Comparison of ENCODE assay signal across 1 mouse cellular context in the genomic region with DNA sequence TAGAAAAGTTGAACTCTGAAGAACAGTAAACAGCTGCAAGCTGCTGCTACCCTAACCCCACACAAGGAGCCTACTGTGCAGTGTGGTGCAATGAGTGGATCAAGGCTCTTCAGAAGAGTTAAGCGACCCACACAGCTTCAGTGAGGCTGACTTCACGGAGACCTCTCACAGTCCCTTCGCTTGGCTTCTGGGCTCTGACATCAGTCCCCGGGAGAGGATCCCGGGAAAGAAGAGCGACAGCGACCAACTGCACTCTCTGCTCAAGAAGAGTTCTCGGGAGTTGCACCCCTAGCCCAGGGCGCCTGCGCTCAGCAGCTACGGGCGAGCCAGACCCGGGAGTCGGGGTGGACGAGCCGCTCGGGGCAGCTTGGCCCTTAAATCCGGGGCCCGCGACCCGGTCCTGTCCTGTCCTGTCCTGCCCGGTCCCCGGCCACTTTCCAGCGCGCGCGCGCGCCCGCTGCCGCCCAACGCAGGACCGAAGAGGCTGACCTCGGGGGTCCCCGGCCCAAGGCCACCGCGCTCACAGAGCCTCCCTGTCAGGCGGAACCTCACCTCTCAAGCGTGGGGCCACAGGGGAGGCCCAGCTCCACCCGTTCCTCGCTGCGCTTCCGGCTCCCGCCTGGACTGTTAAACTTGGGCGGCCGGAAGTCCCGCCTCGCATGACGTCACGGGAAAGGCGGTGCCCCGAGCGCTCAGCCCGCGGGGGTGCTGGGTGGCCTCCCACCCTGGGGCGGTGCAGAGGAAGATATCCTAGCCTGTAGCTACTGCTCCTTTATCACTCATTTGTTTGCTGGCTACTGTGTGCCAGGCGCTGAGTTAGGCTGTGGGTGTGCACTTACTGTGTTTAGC.
TF ChIP-seq lines count a peak whose summit lies in the region.

A gene (minus strand): TSS at position 650 of the 849 bp plus-strand sequence.

TF ChIP-seq in CH12.LX, 34 proteins besides CTCF, POLR2A, EP300 and RAD21 (continued from another document):
- peak; percentile 78; the same call in 1 of the 2 replicates for TF ChIP-seq UBTF (IDR thresholded peaks at IDR 0.05; ENCODE audit: low read depth, low read length)
- peak; percentile 30; the same call in 1 of the 2 replicates for TF ChIP-seq BHLHE40 (IDR thresholded peaks at IDR 0.05; ENCODE audit: low read depth, low read length)
- peak; percentile 74; the same call in 1 of the 2 replicates for TF ChIP-seq IRF4 (IDR thresholded peaks at IDR 0.05; ENCODE audit: low read depth, low read length)
- TF ChIP-seq TCF12 (IDR thresholded peaks at IDR 0.05; ENCODE audit: low read depth, low read length): peak; percentile 90
- TF ChIP-seq ZMIZ1 (IDR thresholded peaks at IDR 0.05; ENCODE audit: low read depth, low read length): peak; percentile 93
- no peak for TF ChIP-seq GABPA (IDR thresholded peaks at IDR 0.05; ENCODE audit: insufficient replicate concordance, low read depth, low read length)
- peak; percentile 94 for TF ChIP-seq NELFE (IDR thresholded peaks at IDR 0.05; ENCODE audit: low read depth, low read length)
- no peak for TF ChIP-seq MAZ (IDR thresholded peaks at IDR 0.05; ENCODE audit: low read depth, low read length)
- TF ChIP-seq USF2 (conservative IDR thresholded peaks at IDR 0.05; ENCODE audit: low read depth, low read length): no peak
- peak; percentile 79 for TF ChIP-seq MXI1 (IDR thresholded peaks at IDR 0.05; ENCODE audit: low read depth, low read length)
- peak; percentile 93 for TF ChIP-seq ELF1 (IDR thresholded peaks at IDR 0.05; ENCODE audit: low read depth, low read length)
- peak; percentile 72; the same call in 1 of the 2 replicates for TF ChIP-seq MAX (IDR thresholded peaks at IDR 0.05; ENCODE audit: low read length)
- no peak for TF ChIP-seq CHD2 (IDR thresholded peaks at IDR 0.05; ENCODE audit: low read length)
- peak; percentile 44 for TF ChIP-seq NRF1 (IDR thresholded peaks at IDR 0.05; ENCODE audit: low read depth, low read length)
- TF ChIP-seq HCFC1 (IDR thresholded peaks at IDR 0.05; ENCODE audit: low read depth, low read length): peak; percentile 82
- TF ChIP-seq TBP (conservative IDR thresholded peaks at IDR 0.05; ENCODE audit: low read depth, low read length): peak; percentile 80
- peak; percentile 79; the same call in 1 of the 2 replicates for TF ChIP-seq POLR2AphosphoS2 (IDR thresholded peaks at IDR 0.05; ENCODE audit: low read depth, low read length)
- TF ChIP-seq ZC3H11A (IDR thresholded peaks at IDR 0.05; ENCODE audit: low read depth, low read length): no peak
- TF ChIP-seq KAT2A (IDR thresholded peaks at IDR 0.05; ENCODE audit: insufficient replicate concordance, low read length): 0 out of 2 replicates have a peak, but pooled peaks have one; percentile 72
- TF ChIP-seq ETS1 (conservative IDR thresholded peaks at IDR 0.05; ENCODE audit: low read depth, low read length): peak; percentile 15; the same call in 1 of the 2 replicates
- TF ChIP-seq MEF2A (IDR thresholded peaks at IDR 0.05; ENCODE audit: borderline replicate concordance, low read depth, low read length): peak; percentile 56
TF ChIP-seq in CH12.LX: peak in this region for 17.
